Mouse (Mus musculus): Measurements from ENCODE around the gene Abi2. TPM values are rescaled to one million over a fixed set of nuclear protein-coding genes. Genes with fewer than 3 reads are reported as not detected.

Gene Abi2
- polyA plus RNA-seq, 1 experiment from 2014 or later = 90.7 TPM

- Histone ChIP-seq H3K9ac (no peak overlapping the region), H3K4me3 (replicated peaks; ENCODE audit: low read length) (no peak overlapping the region), H3K36me3 (replicated peaks; ENCODE audit: control insufficient read depth, insufficient read depth) (peaks cover 59% of the 10 kb centered on the region), H3K27ac (no peak overlapping the region), H3K4me2 (replicated peaks) (no peak overlapping the region), H3K27me3 (ENCODE audit: control insufficient read depth, insufficient read depth, low read length) (no peaks in the 10 kb centered on the region), H3K4me1 (replicated peaks; ENCODE audit: control insufficient read depth, insufficient read depth, low read length) (no peaks in the 10 kb centered on the region), H3K9me3 (ENCODE audit: control insufficient read depth, low read length) (no peaks in the 10 kb centered on the region)
- DNase-seq (ENCODE audit: low spot score) (no peak), ATAC-seq (ENCODE audit: low FRiP score) (no peak)
- WGBS = 90% methylated on average over 6 of the region's 6 CpGs
These were observed 120.7 kb downstream of the Abi2 start for GRCm38 (mm10) chr1:60530107-60530506.

DNA sequence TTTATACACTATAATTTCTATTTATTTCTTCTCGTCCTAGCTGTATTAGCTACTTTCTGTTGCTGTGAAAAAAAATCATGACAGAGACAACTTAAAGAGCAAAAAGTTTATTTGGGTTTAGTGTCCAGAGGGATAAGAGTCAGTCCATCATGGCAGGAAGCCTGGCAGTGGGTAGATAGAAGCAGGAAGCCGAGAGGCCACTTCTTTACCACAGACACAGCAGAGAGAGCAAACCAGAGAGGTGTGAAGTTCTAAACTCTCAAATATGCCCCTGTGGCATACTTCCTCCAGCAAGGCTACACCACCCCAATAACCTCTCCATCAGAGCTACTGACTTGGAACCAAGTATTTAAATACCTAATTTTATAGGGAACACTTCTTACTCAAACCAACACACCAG, 121.2 kb downstream of the Abi2 start:
- no peak overlapping the region for H3K4me3 ChIP-seq (replicated peaks; ENCODE audit: low read length)
- 96% methylated on average over 2 of the region's 2 CpGs for WGBS
- ATAC-seq (ENCODE audit: low FRiP score) (no peak), DNase-seq (ENCODE audit: low spot score) (no peak)
- H3K4me2 ChIP-seq (replicated peaks) = no peak overlapping the region
- H3K4me1 ChIP-seq (replicated peaks; ENCODE audit: control insufficient read depth, insufficient read depth, low read length) = no peaks in the 10 kb centered on the region
- H3K27ac ChIP-seq = no peak overlapping the region
- peaks cover 53% of the 10 kb centered on the region for H3K36me3 ChIP-seq (replicated peaks; ENCODE audit: control insufficient read depth, insufficient read depth)
- no peak overlapping the region for H3K9ac ChIP-seq
- H3K9me3 ChIP-seq (ENCODE audit: control insufficient read depth, low read length) = no peaks in the 10 kb centered on the region
- no peaks in the 10 kb centered on the region for H3K27me3 ChIP-seq (ENCODE audit: control insufficient read depth, insufficient read depth, low read length)

Other genes with a start within 250 kb of the Abi2 start
- gene Nbeal1, start 229.0 kb upstream of the Abi2 start, polyA plus RNA-seq (2014; fragmentation: Nextera tagmentation; extraction: Ambion mirVana) = 10.3 and 13.4 TPM in 2 replicates
- 5.9 and 9.1 TPM in 2 replicates for gene Cyp20a1, start 66.3 kb upstream of the Abi2 start, polyA plus RNA-seq (2014; fragmentation: Nextera tagmentation; extraction: Ambion mirVana)
- 34.9 and 36.7 TPM in 2 replicates for gene Raph1, start 157.5 kb downstream of the Abi2 start, polyA plus RNA-seq (2014; fragmentation: Nextera tagmentation; extraction: Ambion mirVana)

Data from hindbrain, embryonic 14.5 days (tissue).